Mouse (Mus musculus) liver, embryonic 16.5 days (tissue): ENCODE results near the gene Pex26. TPM values are rescaled to one million over a fixed set of nuclear protein-coding genes. Genes with fewer than 3 reads are reported as not detected.

Experiments
- ATAC-seq: fragments of 200-750 bp; cut with Nextera tagmentation; 2 replicates; pipeline ENCODE4 v1.8.0; 2017; ENCODE audit warnings: low read depth, mild to moderate bottlenecking, moderate number of reproducible peaks, moderate library complexity
- H3K27ac ChIP-seq: fragments of 300-500 bp; sonication (generic); 2 replicates; pipeline ENCODE4 v1.5.1; 2014; ENCODE audit warnings: mild to moderate bottlenecking, low read length
- H3K27me3 ChIP-seq: fragments of 300-500 bp; sonication (generic); 2 replicates; pipeline ENCODE4 v1.6.1; 2014; ENCODE audit warnings: low read depth, low read length, mixed read lengths; ENCODE audit not compliant: control insufficient read depth, insufficient read depth
- H3K36me3 ChIP-seq: fragments of 300-500 bp; sonication (generic); 2 replicates; pipeline ENCODE4 v1.6.1; 2014; ENCODE audit warnings: mild to moderate bottlenecking; ENCODE audit not compliant: control insufficient read depth, insufficient read depth
- H3K4me1 ChIP-seq: fragments of 300-500 bp; sonication (generic); 2 replicates; pipeline ENCODE4 v1.6.1; 2014; ENCODE audit warnings: low read depth, low read length, mixed read lengths; ENCODE audit not compliant: control insufficient read depth
- H3K4me2 ChIP-seq: fragments of 300-500 bp; sonication (generic); 2 replicates; pipeline ENCODE4 v1.6.1; 2014; ENCODE audit warnings: low read depth, low read length, mixed read lengths
- H3K4me3 ChIP-seq: fragments of 300-500 bp; sonication (generic); 2 replicates; pipeline ENCODE4 v1.5.1; 2014; ENCODE audit warnings: low read depth, mild to moderate bottlenecking, low read length
- H3K9ac ChIP-seq: fragments of 300-500 bp; sonication (generic); 2 replicates; pipeline ENCODE4 v1.6.1; 2014; ENCODE audit warnings: low read depth, low read length
- H3K9me3 ChIP-seq: fragments of 300-500 bp; sonication (generic); replicated peaks from 2 replicates; pipeline ENCODE4 v1.6.1; 2016; ENCODE audit warnings: low read length; ENCODE audit not compliant: control insufficient read depth
- WGBS: fragments of 180-500 bp; shearing (Covaris S2); extraction: QIAGEN DNeasy Blood & Tissue Kit; methylation state at CpG from one replicate; pipeline ENCODE4 v1.1.7; 2014; ENCODE audit not compliant: insufficient replicate concordance; 5-methylcytosine and 5-hydroxymethylcytosine counted together
- polyA plus RNA-seq: library from polyadenylated mRNA; unstranded; fragments of >200 nt; fragmentation: Nextera tagmentation; extraction: Ambion mirVana; gene quantifications from 2 replicates; pipeline ENCODE4 v1.2.1, GENCODE M21; 2015

The Pex26 gene
- polyA plus RNA-seq, 1 experiment from 2014 or later, result 7.8 TPM

GRCm38 (mm10) chr6:121176011-121176730 is 7.3 kb upstream of the Pex26 start:
- ATAC-seq, result no peak
- Histone ChIP-seq H3K9me3 (no peaks in the 10 kb centered on the region), H3K4me1 (peaks cover 4% of the 10 kb centered on the region; the same call in 1 of the 2 replicates), H3K36me3 (no peaks in the 10 kb centered on the region), H3K27ac (no peak overlapping the region), H3K4me2 (no peak overlapping the region), H3K9ac (no peak overlapping the region), H3K27me3 (no peaks in the 10 kb centered on the region), H3K4me3 (no peak overlapping the region)
- WGBS, result 40% methylated on average over 14 of the region's 14 CpGs

- no peak overlapping the region for H3K9ac ChIP-seq
These were observed 6.8 kb upstream of the Pex26 start for GRCm38 (mm10) chr6:121176731-121177098.

GRCm38 (mm10) chr6:121177118-121177708 is 6.3 kb upstream of the Pex26 start:
- Histone ChIP-seq H3K36me3 (no peaks in the 10 kb centered on the region), H3K27ac (no peak overlapping the region), H3K4me1 (peaks cover 4% of the 10 kb centered on the region; the same call in 1 of the 2 replicates), H3K9me3 (no peaks in the 10 kb centered on the region), H3K9ac (no peak overlapping the region), H3K4me3 (no peak overlapping the region), H3K27me3 (no peaks in the 10 kb centered on the region), H3K4me2 (no peak overlapping the region)
- no peak for ATAC-seq
- WGBS, result 66% methylated on average over 7 of the region's 7 CpGs

More at GRCm38 (mm10) chr6:121176731-121177098, 6.8 kb upstream of the Pex26 start:
- no peaks in the 10 kb centered on the region for H3K27me3 ChIP-seq
- H3K27ac ChIP-seq, result no peak overlapping the region
- H3K4me1 ChIP-seq, result peaks cover 4% of the 10 kb centered on the region; the same call in 1 of the 2 replicates
- no peaks in the 10 kb centered on the region for H3K36me3 ChIP-seq
- no peak for ATAC-seq
- no peak overlapping the region for H3K4me2 ChIP-seq
- no peak overlapping the region for H3K4me3 ChIP-seq
- no peaks in the 10 kb centered on the region for H3K9me3 ChIP-seq
- 46% methylated on average over 4 of the region's 4 CpGs for WGBS

GRCm38 (mm10) chr6:121178700-121179358 is 4.6 kb upstream of the Pex26 start:
- Histone ChIP-seq H3K9me3 (no peaks in the 10 kb centered on the region), H3K4me3 (no peak overlapping the region), H3K27ac (no peak overlapping the region), H3K27me3 (no peaks in the 10 kb centered on the region), H3K36me3 (no peaks in the 10 kb centered on the region), H3K4me2 (no peak overlapping the region), H3K4me1 (peaks cover 8% of the 10 kb centered on the region), H3K9ac (no peak overlapping the region)
- ATAC-seq, result no peak
- WGBS, result 48% methylated on average over 7 of the region's 7 CpGs

GRCm38 (mm10) chr6:121179846-121180245 is 3.6 kb upstream of the Pex26 start:
- 66% methylated on average over 7 of the region's 7 CpGs for WGBS
- H3K4me3 ChIP-seq, result no peak overlapping the region
- no peak overlapping the region for H3K9ac ChIP-seq
- H3K27ac ChIP-seq, result no peak overlapping the region
- no peak overlapping the region for H3K4me2 ChIP-seq
- peaks cover 15% of the 10 kb centered on the region for H3K4me1 ChIP-seq
- no peaks in the 10 kb centered on the region for H3K36me3 ChIP-seq
- H3K9me3 ChIP-seq, result no peaks in the 10 kb centered on the region
- ATAC-seq, result no peak
- H3K27me3 ChIP-seq, result no peaks in the 10 kb centered on the region

- Histone ChIP-seq H3K27ac (peak overlapping the region; percentile 64), H3K4me3 (peak overlapping the region; percentile 80), H3K9ac (peak overlapping the region; percentile 76), H3K9me3 (no peaks in the 10 kb centered on the region), H3K4me2 (peak overlapping the region; percentile 98), H3K36me3 (no peaks in the 10 kb centered on the region; the same call in 1 of the 2 replicates), H3K4me1 (peaks cover 21% of the 10 kb centered on the region), H3K27me3 (no peaks in the 10 kb centered on the region)
- WGBS, result under 1% methylated on average over 35 of the region's 35 CpGs
- peak; percentile 74 for ATAC-seq
These were observed 1.0 kb downstream of the Pex26 start for GRCm38 (mm10) chr6:121184198-121185140.

- Histone ChIP-seq H3K27me3 (no peaks in the 10 kb centered on the region), H3K36me3 (peaks cover 4% of the 10 kb centered on the region; the same call in 1 of the 2 replicates), H3K9ac (peak overlapping the region; percentile 76), H3K4me1 (peaks cover 21% of the 10 kb centered on the region), H3K9me3 (no peaks in the 10 kb centered on the region), H3K27ac (peak overlapping the region; percentile 45; the same call in 1 of the 2 replicates), H3K4me2 (peak overlapping the region; percentile 98), H3K4me3 (peak overlapping the region; percentile 80)
- ATAC-seq, result peak; percentile 54
- WGBS, result 62% methylated on average over 8 of the region's 8 CpGs
These were observed 1.8 kb downstream of the Pex26 start for GRCm38 (mm10) chr6:121185232-121185631.

GRCm38 (mm10) chr6:121191261-121192009 is 8.0 kb downstream of the Pex26 start:
- ATAC-seq, result no peak
- WGBS, result 42% methylated on average over 11 of the region's 11 CpGs
- H3K4me2 ChIP-seq, result no peak overlapping the region

More at GRCm38 (mm10) chr6:121191261-121192009, 8.0 kb downstream of the Pex26 start:
- H3K9me3 ChIP-seq, result no peaks in the 10 kb centered on the region
- H3K27ac ChIP-seq, result no peak overlapping the region
- no peak overlapping the region for H3K4me3 ChIP-seq
- H3K27me3 ChIP-seq, result no peaks in the 10 kb centered on the region
- no peaks in the 10 kb centered on the region for H3K4me1 ChIP-seq
- H3K9ac ChIP-seq, result no peak overlapping the region
- peaks cover 8% of the 10 kb centered on the region; the same call in 1 of the 2 replicates for H3K36me3 ChIP-seq
